Mouse (Mus musculus) Muller cell, postnatal 12 days (primary cell): Measurements from ENCODE around the gene Prr5l.

Experiments
- DNase-seq: peaks from one replicate; pipeline ENCODE4 v3.0.0-alpha.2; 2015; ENCODE audit errors: inconsistent ontology term

Gene Prr5l

GRCm38 (mm10) chr2:101881471-101882162, 1.2 kb downstream of the Prr5l start:
- DNase-seq: no peak

GRCm38 (mm10) chr2:101871179-101871578, 11.6 kb downstream of the Prr5l start:
- peak; percentile 47 for DNase-seq

- DNase-seq: no peak
These were observed 14.1 kb downstream of the Prr5l start for GRCm38 (mm10) chr2:101868683-101869082.

GRCm38 (mm10) chr2:101862219-101863123, 20.4 kb downstream of the Prr5l start:
- peak; percentile 97 for DNase-seq

DNA sequence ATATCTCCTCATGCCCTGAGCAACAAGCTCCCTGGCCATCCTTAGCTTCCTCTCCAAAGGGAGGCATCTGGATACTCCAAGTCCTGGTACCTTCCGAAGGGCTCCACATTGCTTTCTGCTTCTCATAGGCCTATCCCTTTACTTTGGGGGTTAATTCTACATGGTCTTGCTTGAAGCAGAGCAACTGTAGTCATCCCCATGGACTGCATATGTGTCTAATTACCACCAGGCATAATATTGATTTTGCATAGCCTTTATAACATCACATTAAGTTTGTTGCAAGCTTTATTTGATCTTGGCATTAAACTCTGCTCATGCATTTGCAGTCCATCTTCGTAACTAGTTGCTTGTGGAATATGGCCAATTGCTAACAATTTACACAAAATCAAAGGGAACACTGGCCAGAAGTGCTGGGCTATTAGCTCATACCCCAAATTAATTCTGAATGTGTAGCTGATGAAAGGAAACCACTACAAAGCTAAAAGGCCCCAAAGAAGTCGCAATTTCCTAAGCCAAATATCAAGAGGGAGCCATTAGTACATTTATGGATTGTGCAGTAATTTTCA, 21.8 kb downstream of the Prr5l start:
- peak; percentile 63 for DNase-seq

- no peak for DNase-seq
These were observed 26.7 kb downstream of the Prr5l start for GRCm38 (mm10) chr2:101856174-101856573.

DNA sequence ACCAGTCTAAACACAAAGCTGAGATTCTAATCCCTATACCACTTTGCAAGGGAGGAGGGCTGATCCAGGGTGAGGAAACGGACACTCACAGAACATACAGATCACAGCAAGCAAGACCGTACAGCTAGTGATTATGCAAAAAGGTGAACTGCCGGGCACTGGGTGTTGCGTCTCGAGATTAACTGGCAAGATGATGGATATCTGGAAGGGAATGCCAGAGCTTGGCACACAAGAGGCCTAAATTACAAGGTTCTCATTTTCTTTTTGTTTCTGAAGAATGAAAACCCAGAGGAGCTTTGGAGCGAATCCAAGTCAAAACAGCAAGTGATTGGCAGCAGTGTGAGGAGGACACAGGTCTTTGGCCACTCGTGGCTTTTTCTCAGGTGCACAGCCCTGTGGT, 28.0 kb downstream of the Prr5l start:
- peak; percentile 19 for DNase-seq

GRCm38 (mm10) chr2:101842756-101843155, 40.1 kb downstream of the Prr5l start:
- DNase-seq: no peak

DNA sequence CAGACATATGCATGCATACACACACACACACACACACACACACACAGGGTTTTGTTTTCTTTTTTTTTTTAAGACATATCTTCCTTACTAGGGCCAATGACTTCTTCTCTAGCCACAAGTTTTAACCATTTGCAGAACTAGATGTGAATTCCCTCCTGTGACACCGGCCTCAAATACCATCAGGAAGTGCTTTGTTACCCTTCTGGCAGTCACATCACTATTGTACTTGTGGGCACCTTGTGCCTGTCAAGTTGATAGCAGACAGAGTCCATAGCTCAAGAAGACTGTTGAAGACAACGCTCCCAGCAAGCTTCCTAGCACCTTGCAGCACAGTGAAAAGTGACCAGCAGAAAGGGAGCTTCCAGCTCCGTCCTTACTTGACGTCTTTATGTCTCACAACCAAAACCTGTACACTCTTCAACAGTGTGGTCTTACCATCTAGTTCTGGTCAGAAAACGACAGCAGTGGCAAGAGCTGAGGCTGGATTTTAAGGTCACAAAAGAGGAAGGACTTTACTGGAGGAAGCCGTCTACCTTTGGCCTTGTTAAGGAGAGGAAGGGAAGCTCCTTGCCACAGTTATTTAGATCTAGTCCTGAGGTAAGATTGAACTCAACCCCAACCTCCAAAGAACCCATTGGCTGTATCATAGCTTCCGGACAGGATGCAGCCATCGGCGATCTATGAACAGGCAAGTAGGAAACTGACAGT, 47.9 kb downstream of the Prr5l start:
- DNase-seq: no peak

GRCm38 (mm10) chr2:101832361-101832760, 50.5 kb downstream of the Prr5l start:
- DNase-seq: no peak

- DNase-seq: no peak
These were observed 51.0 kb downstream of the Prr5l start for GRCm38 (mm10) chr2:101831851-101832250.

GRCm38 (mm10) chr2:101830186-101830915, 52.5 kb downstream of the Prr5l start:
- DNase-seq: no peak

- no peak for DNase-seq
These were observed 53.8 kb downstream of the Prr5l start for GRCm38 (mm10) chr2:101829013-101829412.

DNA sequence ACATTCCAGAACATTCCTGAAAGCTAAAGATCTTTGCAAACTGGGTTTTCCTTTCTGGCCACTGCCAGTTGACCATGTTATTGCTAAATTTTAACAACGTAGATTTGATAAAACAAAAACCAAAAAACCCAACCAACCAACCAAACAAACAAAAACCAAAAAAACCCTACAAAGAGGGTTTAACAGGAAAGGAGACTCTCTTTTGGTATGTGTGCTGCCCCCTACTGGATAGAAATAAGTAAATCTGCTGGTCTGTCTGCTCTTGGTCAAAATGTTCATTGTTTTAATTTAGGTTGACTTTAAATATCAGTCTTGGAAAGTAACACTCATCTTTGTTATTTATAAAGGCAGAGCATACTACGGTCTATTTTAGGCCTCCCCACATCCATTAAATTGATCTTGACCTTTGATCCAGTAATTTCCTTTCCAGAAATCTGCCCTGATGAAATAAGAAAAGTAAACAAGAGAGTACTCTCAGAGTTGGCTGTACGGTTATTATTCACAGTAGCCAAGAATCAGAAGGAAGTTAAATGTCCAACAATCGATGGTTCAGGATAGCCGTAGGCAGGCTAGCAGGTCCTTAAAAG, 54.7 kb downstream of the Prr5l start:
- peak; percentile 22 for DNase-seq

- peak; percentile 64 for DNase-seq
These were observed 55.2 kb downstream of the Prr5l start for GRCm38 (mm10) chr2:101827626-101828025.

DNA sequence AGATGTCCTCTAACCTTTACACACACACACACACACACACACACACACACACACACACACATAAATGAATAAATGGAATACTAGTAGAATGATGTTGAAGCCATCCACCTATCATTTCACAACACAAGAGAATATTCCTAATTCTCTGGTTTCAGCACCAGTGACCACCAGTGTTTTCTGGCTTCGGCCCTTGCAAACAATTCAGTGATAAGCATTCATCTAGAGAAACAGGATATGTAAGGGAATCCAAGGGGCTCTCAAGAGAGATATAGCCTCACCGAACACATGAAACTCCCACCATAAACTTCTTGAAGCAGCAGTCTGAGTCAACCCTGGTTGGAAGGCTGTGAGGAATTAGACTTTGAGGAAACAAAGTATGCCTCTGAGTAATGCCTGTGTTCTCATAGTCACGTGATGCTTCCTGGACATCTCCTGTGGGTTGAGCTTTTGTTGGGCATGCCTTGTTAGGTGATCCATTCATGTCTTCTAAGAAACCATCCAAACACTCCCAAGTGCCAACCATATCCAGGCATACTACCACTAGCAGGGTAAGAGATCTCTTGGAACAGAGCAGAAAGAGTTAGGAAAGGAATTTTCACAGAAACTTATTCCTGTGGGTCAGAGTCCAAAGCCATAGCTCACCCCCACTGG, 55.8 kb downstream of the Prr5l start:
- peak; percentile 73 for DNase-seq

DNA sequence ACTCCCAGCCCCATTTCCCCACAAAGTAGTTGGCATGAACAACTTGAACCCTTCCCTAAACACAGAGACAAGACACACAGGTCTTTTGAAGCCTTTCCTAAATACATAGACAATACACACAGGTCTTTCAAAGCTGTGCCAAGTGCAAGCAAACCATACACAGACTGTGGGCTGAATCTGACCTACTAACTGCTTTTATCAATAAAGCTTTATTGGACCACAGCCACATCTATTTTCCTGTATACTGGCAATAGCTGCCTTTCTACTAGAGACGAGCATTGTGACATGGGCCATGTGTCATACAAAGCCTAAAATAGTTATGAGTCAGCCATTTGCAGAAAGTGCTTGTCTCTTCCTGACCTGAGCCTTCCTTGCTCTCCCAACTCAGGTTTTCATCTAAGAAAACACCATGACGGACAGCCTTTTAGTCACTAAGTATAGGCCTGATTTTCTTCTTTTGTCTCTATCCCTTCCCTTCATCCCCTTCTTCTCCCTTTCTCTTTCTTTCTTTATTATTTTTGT, 56.6 kb downstream of the Prr5l start:
- DNase-seq: peak; percentile 76

GRCm38 (mm10) chr2:101825226-101826120, 57.4 kb downstream of the Prr5l start:
- DNase-seq: peak; percentile 78

DNA sequence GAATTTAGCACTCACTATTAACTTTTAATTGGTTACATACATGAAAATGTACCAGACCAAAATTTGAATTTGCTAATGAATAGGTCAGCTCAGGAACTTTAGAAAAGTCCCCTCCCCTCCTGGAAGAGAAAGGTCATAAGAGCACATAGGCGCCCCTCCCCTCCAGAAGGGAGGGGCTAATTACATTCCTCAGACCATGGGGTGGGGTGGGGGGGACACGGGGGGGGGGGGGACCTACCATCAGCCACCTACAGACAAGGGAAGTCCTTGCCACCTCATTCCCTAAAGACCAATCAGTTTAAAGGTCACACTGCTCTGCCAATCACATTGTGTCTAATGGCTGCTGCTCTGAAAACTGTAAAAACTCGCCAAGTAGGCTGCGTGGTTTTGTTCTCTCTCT, 59.0 kb downstream of the Prr5l start:
- no peak for DNase-seq
